Mouse (Mus musculus): ENCODE results near the gene Irf2bpl.
A peak's percentile ranks its signal among the peaks of the same experiment; 100 is the strongest.

- no peak for TF ChIP-seq CTCF (IDR thresholded peaks at IDR 0.05 in 2 of 3, conservative IDR thresholded peaks at IDR 0.05 in 1 of 3; ENCODE audit: control insufficient read depth in 1 of 3, insufficient read depth in 1 of 3, low read depth in 2 of 3, low read length in 3 of 3, poor library complexity in 1 of 3, severe bottlenecking in 1 of 3)
- no peak for TF ChIP-seq GABPA (IDR thresholded peaks at IDR 0.05; ENCODE audit: low read depth, low read length)
- TF ChIP-seq ETS1 (IDR thresholded peaks at IDR 0.05; ENCODE audit: low read depth, low read length): peak; percentile 95
- no peak for TF ChIP-seq POLR2A (IDR thresholded peaks at IDR 0.05; ENCODE audit: control insufficient read depth in 1 of 2, insufficient read depth in 1 of 2, low read depth in 1 of 2, low read length in 2 of 2, poor library complexity in 1 of 2)
- TF ChIP-seq RCOR1 (IDR thresholded peaks at IDR 0.05; ENCODE audit: low read depth, low read length): peak; percentile 82
- TF ChIP-seq EP300 (IDR thresholded peaks at IDR 0.05; ENCODE audit: low read depth in 1 of 2, low read length in 2 of 2): peak; percentile 53 to 67; a peak in 3 of 4 replicates
- peak; percentile 46; the same call in 1 of the 2 replicates for TF ChIP-seq ELF1 (IDR thresholded peaks at IDR 0.05; ENCODE audit: low read depth, low read length)
- peak; percentile 42; the same call in 1 of the 2 replicates for TF ChIP-seq TCF12 (IDR thresholded peaks at IDR 0.05; ENCODE audit: low read depth, low read length)
- peak; percentile 72 for TF ChIP-seq GATA1 (IDR thresholded peaks at IDR 0.05; ENCODE audit: low read depth, low read length)
Measured at GRCm38 (mm10) chr12:86896921-86897512, 12.4 kb upstream of the Irf2bpl start.

Data from MEL (cell line).